Mouse (Mus musculus): ENCODE measurements around the gene Rasgrf1. TPM values are rescaled to one million over a fixed set of nuclear protein-coding genes. Genes with fewer than 3 reads are reported as not detected.

Gene Rasgrf1
- polyA plus RNA-seq, 1 experiment from 2014 or later: 0.15 TPM

GRCm38 (mm10) chr9:89940428-89940827 is 30.7 kb downstream of the Rasgrf1 start:
- no peaks in the 10 kb centered on the region for H3K27me3 ChIP-seq
- no peak overlapping the region for H3K9ac ChIP-seq
- H3K36me3 ChIP-seq: no peaks in the 10 kb centered on the region
- no peaks in the 10 kb centered on the region for H3K4me1 ChIP-seq
- no peak overlapping the region for H3K4me3 ChIP-seq
- ATAC-seq (ENCODE audit: insufficient number of reproducible peaks, insufficient read depth, low FRiP score, low TSS enrichment): no peak
- no peak overlapping the region for H3K4me2 ChIP-seq (replicated peaks)
- no peak overlapping the region for H3K27ac ChIP-seq
- H3K9me3 ChIP-seq: no peaks in the 10 kb centered on the region
- WGBS: 67% methylated on average over 1 of the region's 1 CpGs

GRCm38 (mm10) chr9:89946830-89947229 is 37.1 kb downstream of the Rasgrf1 start:
- Histone ChIP-seq H3K27me3 (no peaks in the 10 kb centered on the region), H3K9ac (no peak overlapping the region), H3K27ac (no peak overlapping the region), H3K4me1 (no peaks in the 10 kb centered on the region), H3K4me2 (replicated peaks) (no peak overlapping the region), H3K36me3 (no peaks in the 10 kb centered on the region), H3K9me3 (no peaks in the 10 kb centered on the region), H3K4me3 (no peak overlapping the region)
- ATAC-seq (ENCODE audit: insufficient number of reproducible peaks, insufficient read depth, low FRiP score, low TSS enrichment): no peak
- WGBS: 94% methylated on average over 9 of the region's 9 CpGs

- no peak overlapping the region for H3K4me2 ChIP-seq (replicated peaks)
- WGBS: 45% methylated on average over 5 of the region's 5 CpGs
- H3K4me3 ChIP-seq: no peak overlapping the region
- no peaks in the 10 kb centered on the region for H3K36me3 ChIP-seq
- H3K4me1 ChIP-seq: no peaks in the 10 kb centered on the region
- H3K27ac ChIP-seq: no peak overlapping the region
- H3K27me3 ChIP-seq: no peaks in the 10 kb centered on the region
- H3K9me3 ChIP-seq: no peaks in the 10 kb centered on the region
- H3K9ac ChIP-seq: no peak overlapping the region
- no peak for ATAC-seq (ENCODE audit: insufficient number of reproducible peaks, insufficient read depth, low FRiP score, low TSS enrichment)
Measured at GRCm38 (mm10) chr9:89948602-89949001, 38.9 kb downstream of the Rasgrf1 start.

GRCm38 (mm10) chr9:89953596-89954215 is 44.0 kb downstream of the Rasgrf1 start:
- no peak overlapping the region for H3K4me3 ChIP-seq
- H3K27me3 ChIP-seq: no peaks in the 10 kb centered on the region
- ATAC-seq (ENCODE audit: insufficient number of reproducible peaks, insufficient read depth, low FRiP score, low TSS enrichment): no peak
- WGBS: 89% methylated on average over 22 of the region's 22 CpGs
- H3K27ac ChIP-seq: no peak overlapping the region
- H3K36me3 ChIP-seq: no peaks in the 10 kb centered on the region
- no peaks in the 10 kb centered on the region for H3K9me3 ChIP-seq
- H3K4me1 ChIP-seq: no peaks in the 10 kb centered on the region
- H3K9ac ChIP-seq: no peak overlapping the region
- H3K4me2 ChIP-seq (replicated peaks): no peak overlapping the region

- Histone ChIP-seq H3K36me3 (no peaks in the 10 kb centered on the region), H3K4me3 (no peak overlapping the region), H3K9ac (no peak overlapping the region), H3K27ac (no peak overlapping the region), H3K27me3 (no peaks in the 10 kb centered on the region), H3K4me1 (no peaks in the 10 kb centered on the region), H3K9me3 (no peaks in the 10 kb centered on the region), H3K4me2 (replicated peaks) (no peak overlapping the region)
- 63% methylated on average over 8 of the region's 8 CpGs for WGBS
- ATAC-seq (ENCODE audit: insufficient number of reproducible peaks, insufficient read depth, low FRiP score, low TSS enrichment): no peak
Measured at GRCm38 (mm10) chr9:89954860-89955479, 45.3 kb downstream of the Rasgrf1 start.

- Histone ChIP-seq H3K9me3 (no peaks in the 10 kb centered on the region), H3K27me3 (no peaks in the 10 kb centered on the region), H3K4me1 (no peaks in the 10 kb centered on the region), H3K27ac (no peak overlapping the region), H3K9ac (0 out of 2 replicates have a peak overlapping the region, but pooled peaks have one; percentile 58), H3K4me3 (no peak overlapping the region), H3K4me2 (replicated peaks) (no peak overlapping the region), H3K36me3 (no peaks in the 10 kb centered on the region)
- ATAC-seq (ENCODE audit: insufficient number of reproducible peaks, insufficient read depth, low FRiP score, low TSS enrichment): no peak
- WGBS: 83% methylated on average over 2 of the region's 2 CpGs
Measured at GRCm38 (mm10) chr9:89958959-89959358, 49.3 kb downstream of the Rasgrf1 start.

- no peaks in the 10 kb centered on the region for H3K27me3 ChIP-seq
- no peak overlapping the region for H3K4me2 ChIP-seq (replicated peaks)
- H3K9me3 ChIP-seq: no peaks in the 10 kb centered on the region
- H3K36me3 ChIP-seq: no peaks in the 10 kb centered on the region
- WGBS: 79% methylated on average over 4 of the region's 4 CpGs
- no peak for ATAC-seq (ENCODE audit: insufficient number of reproducible peaks, insufficient read depth, low FRiP score, low TSS enrichment)
- no peak overlapping the region for H3K9ac ChIP-seq
- no peak overlapping the region for H3K27ac ChIP-seq
- H3K4me1 ChIP-seq: no peaks in the 10 kb centered on the region
- no peak overlapping the region for H3K4me3 ChIP-seq
Measured at GRCm38 (mm10) chr9:89964091-89964490, 54.4 kb downstream of the Rasgrf1 start.

GRCm38 (mm10) chr9:89967716-89968115 is 58.0 kb downstream of the Rasgrf1 start:
- ATAC-seq (ENCODE audit: insufficient number of reproducible peaks, insufficient read depth, low FRiP score, low TSS enrichment): no peak
- WGBS: 82% methylated on average over 4 of the region's 4 CpGs
- Histone ChIP-seq H3K36me3 (no peaks in the 10 kb centered on the region), H3K9me3 (no peaks in the 10 kb centered on the region), H3K27ac (no peak overlapping the region), H3K4me2 (replicated peaks) (no peak overlapping the region), H3K4me3 (no peak overlapping the region), H3K27me3 (no peaks in the 10 kb centered on the region), H3K4me1 (no peaks in the 10 kb centered on the region), H3K9ac (no peak overlapping the region)

- H3K4me2 ChIP-seq (replicated peaks): no peak overlapping the region
- no peak overlapping the region for H3K9ac ChIP-seq
- no peaks in the 10 kb centered on the region for H3K27me3 ChIP-seq
- no peaks in the 10 kb centered on the region for H3K9me3 ChIP-seq
- H3K4me1 ChIP-seq: no peaks in the 10 kb centered on the region
- ATAC-seq (ENCODE audit: insufficient number of reproducible peaks, insufficient read depth, low FRiP score, low TSS enrichment): no peak
- no peak overlapping the region for H3K4me3 ChIP-seq
- WGBS: 75% methylated on average over 6 of the region's 6 CpGs
- H3K36me3 ChIP-seq: no peaks in the 10 kb centered on the region
- no peak overlapping the region for H3K27ac ChIP-seq
Measured at GRCm38 (mm10) chr9:89968836-89969450, 59.2 kb downstream of the Rasgrf1 start.

GRCm38 (mm10) chr9:89970271-89970670 is 60.6 kb downstream of the Rasgrf1 start:
- no peaks in the 10 kb centered on the region for H3K9me3 ChIP-seq
- H3K4me1 ChIP-seq: no peaks in the 10 kb centered on the region
- H3K4me3 ChIP-seq: no peak overlapping the region
- no peak overlapping the region for H3K9ac ChIP-seq
- H3K27me3 ChIP-seq: no peaks in the 10 kb centered on the region
- H3K36me3 ChIP-seq: no peaks in the 10 kb centered on the region
- no peak overlapping the region for H3K4me2 ChIP-seq (replicated peaks)
- ATAC-seq (ENCODE audit: insufficient number of reproducible peaks, insufficient read depth, low FRiP score, low TSS enrichment): 0 out of 2 replicates have a peak, but pooled peaks have one; percentile 17
- H3K27ac ChIP-seq: no peak overlapping the region
- 87% methylated on average over 10 of the region's 10 CpGs for WGBS

- H3K9me3 ChIP-seq: no peaks in the 10 kb centered on the region
- H3K4me2 ChIP-seq (replicated peaks): no peak overlapping the region
- no peak overlapping the region for H3K27ac ChIP-seq
- 82% methylated on average over 11 of the region's 11 CpGs for WGBS
- no peaks in the 10 kb centered on the region for H3K27me3 ChIP-seq
- H3K36me3 ChIP-seq: no peaks in the 10 kb centered on the region
- 0 out of 2 replicates have a peak, but pooled peaks have one; percentile 11 for ATAC-seq (ENCODE audit: insufficient number of reproducible peaks, insufficient read depth, low FRiP score, low TSS enrichment)
- H3K4me3 ChIP-seq: no peak overlapping the region
- H3K9ac ChIP-seq: no peak overlapping the region
- H3K4me1 ChIP-seq: no peaks in the 10 kb centered on the region
Measured at GRCm38 (mm10) chr9:89970886-89971486, 61.3 kb downstream of the Rasgrf1 start.

GRCm38 (mm10) chr9:89972321-89972720 is 62.6 kb downstream of the Rasgrf1 start:
- WGBS: 54% methylated on average over 3 of the region's 3 CpGs
- Histone ChIP-seq H3K9me3 (no peaks in the 10 kb centered on the region), H3K4me1 (no peaks in the 10 kb centered on the region), H3K4me2 (replicated peaks) (no peak overlapping the region), H3K4me3 (no peak overlapping the region), H3K36me3 (no peaks in the 10 kb centered on the region), H3K27me3 (no peaks in the 10 kb centered on the region), H3K9ac (no peak overlapping the region), H3K27ac (no peak overlapping the region)
- ATAC-seq (ENCODE audit: insufficient number of reproducible peaks, insufficient read depth, low FRiP score, low TSS enrichment): 0 out of 2 replicates have a peak, but pooled peaks have one; percentile 10

Data from embryonic facial prominence, embryonic 12.5 days (tissue).